Mouse (Mus musculus) brown adipose tissue, adult 24 weeks (tissue): ENCODE data around the gene Srsf3. TPM values are rescaled to one million over a fixed set of nuclear protein-coding genes. Genes with fewer than 3 reads are reported as not detected.
A peak's percentile ranks its signal among the peaks of the same experiment; 100 is the strongest.
"Not testable (repeated sequence)": the region's sequence is repeated elsewhere in the genome, so short reads cannot be mapped to it uniquely, and the experiment has no call there.

Experiments
- H3K27ac ChIP-seq: fragments of 200-500 bp; replicated peaks from 2 replicates; pipeline ENCODE4 v1.5.1; 2012; ENCODE audit warnings: low read depth, mild to moderate bottlenecking, low read length
- H3K4me1 ChIP-seq: fragments of 200-500 bp; 2 replicates; pipeline ENCODE4 v1.6.1; 2012; ENCODE audit warnings: low read length, mixed read lengths; ENCODE audit not compliant: control insufficient read depth, insufficient read depth, insufficient read length
- H3K4me3 ChIP-seq: fragments of 200-500 bp; 2 replicates; pipeline ENCODE4 v1.5.1; 2012; ENCODE audit warnings: low read depth, mild to moderate bottlenecking, low read length, moderate library complexity; ENCODE audit not compliant: insufficient read depth
- polyA plus RNA-seq: library from polyadenylated mRNA; stranded (reverse); fragments of >200 nt; gene quantifications from 2 replicates; pipeline ENCODE4 v1.2.4, GENCODE M21; 2012; ENCODE audit not compliant: missing spikeins, insufficient read depth, insufficient read length

Gene Srsf3
- 105 and 132 TPM in 2 replicates for polyA plus RNA-seq

- peaks cover 2% of the 10 kb centered on the region; the same call in 1 of the 2 replicates for H3K4me1 ChIP-seq
- peak within 1 kb of the TSS; percentile 95 for H3K4me3 ChIP-seq
- peak within 1 kb of the TSS; percentile 96 for H3K27ac ChIP-seq
Measured at GRCm38 (mm10) chr17:29032274-29033069, at the start of gene Srsf3. Gene Srsf3 (plus strand): TSS chr17:29032628.

GRCm38 (mm10) chr17:28984724-28985420, 47.6 kb upstream of the Srsf3 start:
- H3K4me3 ChIP-seq = no peak overlapping the region
- H3K4me1 ChIP-seq = no peaks in the 10 kb centered on the region
- H3K27ac ChIP-seq = no peak overlapping the region

- Histone ChIP-seq H3K4me3 (no peak overlapping the region), H3K27ac (no peak overlapping the region), H3K4me1 (no peaks in the 10 kb centered on the region)
Measured at GRCm38 (mm10) chr17:28986833-28987232, 45.6 kb upstream of the Srsf3 start.

- H3K27ac ChIP-seq = no peak overlapping the region
- 0 out of 2 replicates have a peak, but pooled peaks cover 2% of the 10 kb centered on the region for H3K4me1 ChIP-seq
- no peak overlapping the region for H3K4me3 ChIP-seq
Measured at GRCm38 (mm10) chr17:28987713-28988112, 44.7 kb upstream of the Srsf3 start.

- Histone ChIP-seq H3K4me3 (no peak overlapping the region), H3K27ac (no peak overlapping the region), H3K4me1 (0 out of 2 replicates have a peak, but pooled peaks cover 2% of the 10 kb centered on the region)
Measured at GRCm38 (mm10) chr17:28988291-28988690, 44.1 kb upstream of the Srsf3 start.

- Histone ChIP-seq H3K4me1 (0 out of 2 replicates have a peak, but pooled peaks cover 2% of the 10 kb centered on the region), H3K27ac (no peak overlapping the region), H3K4me3 (no peak overlapping the region)
Measured at GRCm38 (mm10) chr17:28988996-28989395, 43.4 kb upstream of the Srsf3 start.

GRCm38 (mm10) chr17:28990060-28990459, 42.4 kb upstream of the Srsf3 start:
- 0 out of 2 replicates have a peak, but pooled peaks cover 2% of the 10 kb centered on the region for H3K4me1 ChIP-seq
- H3K27ac ChIP-seq = no peak overlapping the region
- H3K4me3 ChIP-seq = no peak overlapping the region

GRCm38 (mm10) chr17:28991286-28991685, 41.1 kb upstream of the Srsf3 start:
- Histone ChIP-seq H3K4me1 (0 out of 2 replicates have a peak, but pooled peaks cover 2% of the 10 kb centered on the region), H3K27ac (no peak overlapping the region), H3K4me3 (no peak overlapping the region)

- Histone ChIP-seq H3K4me3 (no peak overlapping the region), H3K27ac (no peak overlapping the region), H3K4me1 (0 out of 2 replicates have a peak, but pooled peaks cover 2% of the 10 kb centered on the region)
Measured at GRCm38 (mm10) chr17:28992105-28992504, 40.3 kb upstream of the Srsf3 start.

GRCm38 (mm10) chr17:28993004-28993403, 39.4 kb upstream of the Srsf3 start:
- H3K4me1 ChIP-seq, H3K27ac ChIP-seq, H3K4me3 ChIP-seq: not testable (repeated sequence)

- H3K4me1 ChIP-seq = 0 out of 2 replicates have a peak, but pooled peaks cover 2% of the 10 kb centered on the region
- no peak overlapping the region for H3K27ac ChIP-seq
- no peak overlapping the region for H3K4me3 ChIP-seq
Measured at GRCm38 (mm10) chr17:28994615-28995014, 37.8 kb upstream of the Srsf3 start.

GRCm38 (mm10) chr17:29000465-29000864, 32.0 kb upstream of the Srsf3 start:
- H3K4me3 ChIP-seq = no peak overlapping the region
- no peak overlapping the region for H3K27ac ChIP-seq
- H3K4me1 ChIP-seq = peaks cover 11% of the 10 kb centered on the region

GRCm38 (mm10) chr17:29003740-29004139, 28.7 kb upstream of the Srsf3 start:
- Histone ChIP-seq H3K4me3 (no peak overlapping the region), H3K4me1 (peaks cover 19% of the 10 kb centered on the region), H3K27ac (no peak overlapping the region)

GRCm38 (mm10) chr17:29005002-29005401, 27.4 kb upstream of the Srsf3 start:
- H3K27ac ChIP-seq = no peak overlapping the region
- peaks cover 19% of the 10 kb centered on the region for H3K4me1 ChIP-seq
- H3K4me3 ChIP-seq = no peak overlapping the region

- peaks cover 19% of the 10 kb centered on the region for H3K4me1 ChIP-seq
- peak overlapping the region; percentile 77 for H3K4me3 ChIP-seq
- peak overlapping the region; percentile 92 for H3K27ac ChIP-seq
Measured at GRCm38 (mm10) chr17:29006812-29007211, 25.6 kb upstream of the Srsf3 start.
